Mouse (Mus musculus) thymus, adult 2 months (tissue): ENCODE results near the gene Slc30a4.

Experiments used
- CTCF ChIP-seq: fragments of 200-500 bp; IDR thresholded peaks from 2 replicates; pipeline ENCODE4 v1.5.1; 2012; ENCODE audit warnings: mild to moderate bottlenecking, control low read depth, low read length, moderate library complexity, borderline replicate concordance; ENCODE audit not compliant: control insufficient read depth, poor library complexity, insufficient read depth; ENCODE audit errors: extremely low read depth
- POLR2A ChIP-seq: fragments of 200-500 bp; IDR thresholded peaks from 2 replicates; pipeline ENCODE4 v1.6.1; 2012; ENCODE audit warnings: mild to moderate bottlenecking, low read length, control low read depth, moderate library complexity; ENCODE audit not compliant: control insufficient read depth, poor library complexity, insufficient read depth; ENCODE audit errors: extremely low read depth

- TF ChIP-seq CTCF (no peak), POLR2A (no peak)
These were observed 64.4 kb downstream of the Slc30a4 start for GRCm38 (mm10) chr2:122638029-122638428.
